Mouse (Mus musculus) cerebellum, adult 2 months (tissue): ENCODE results near the gene Tspan14. TPM values are rescaled to one million over a fixed set of nuclear protein-coding genes. Genes with fewer than 3 reads are reported as not detected.

Source experiments
- DNase-seq, 2 experiments: peaks; one replicate each; pipeline ENCODE4 v3.0.0; 2021
- H3K27ac ChIP-seq: fragments of 200-500 bp; 2 replicates; pipeline ENCODE4 v1.5.1; 2012; ENCODE audit warnings: low read length, control low read depth, inconsistent platforms; ENCODE audit not compliant: insufficient read depth
- H3K27me3 ChIP-seq: fragments of 200-500 bp; 2 replicates; pipeline ENCODE4 v1.6.1; 2012; ENCODE audit warnings: inconsistent platforms, mild to moderate bottlenecking, low read length, moderate library complexity; ENCODE audit not compliant: control insufficient read depth, insufficient read depth
- H3K4me1 ChIP-seq: fragments of 200-500 bp; 2 replicates; pipeline ENCODE4 v1.6.1; 2011; ENCODE audit warnings: low read length; ENCODE audit not compliant: control insufficient read depth, insufficient read depth
- H3K4me3 ChIP-seq: fragments of 200-500 bp; replicated peaks from 2 replicates; pipeline ENCODE3; 2011; ENCODE audit warnings: mild to moderate bottlenecking, low read depth, low read length, control low read depth; ENCODE audit not compliant: insufficient read depth
- CTCF ChIP-seq: fragments of 200-500 bp; IDR thresholded peaks from 2 replicates; pipeline ENCODE4 v1.5.1; 2011; ENCODE audit warnings: low read depth, mild to moderate bottlenecking, control low read depth, low read length, moderate library complexity, borderline replicate concordance; ENCODE audit not compliant: insufficient read depth
- POLR2A ChIP-seq: fragments of 200-500 bp; IDR thresholded peaks from 2 replicates; pipeline ENCODE4 v1.6.1; 2011; ENCODE audit warnings: low read length, control low read depth, borderline replicate concordance; ENCODE audit not compliant: insufficient read depth
- WGBS: fragments of 180-500 bp; shearing (Covaris S2); methylation state at CpG from one replicate; pipeline ENCODE4 v1.1.7; 2018; 5-methylcytosine and 5-hydroxymethylcytosine counted together
- polyA plus RNA-seq: library from polyadenylated mRNA; depleted of rRNA; stranded (reverse); fragments of >200 nt; gene quantifications from 2 replicates; pipeline ENCODE4 v1.2.3, GENCODE M21; 2012

Tspan14 gene
- polyA plus RNA-seq, 1 experiment = 39.6 TPM

DNA sequence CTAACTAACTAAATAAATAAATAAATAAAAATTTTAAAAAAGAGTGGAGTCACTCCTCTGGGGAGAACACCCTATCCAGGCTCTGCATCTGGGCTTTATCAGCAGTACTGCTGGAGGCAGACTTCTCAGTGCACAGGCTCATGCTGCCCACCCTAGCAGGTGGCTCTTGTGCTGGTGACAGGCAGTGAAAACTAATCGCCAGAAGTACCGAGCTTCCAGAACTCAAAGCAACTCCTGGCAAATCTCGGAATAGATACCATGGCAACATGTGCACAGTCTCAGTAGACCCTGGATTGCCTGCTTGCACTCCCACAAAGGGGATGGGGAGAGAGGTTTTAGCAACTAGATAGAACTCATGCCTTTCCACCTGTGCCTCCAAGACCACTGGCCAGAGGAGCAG is 40.3 kb upstream of the Tspan14 start:
- WGBS = 64% methylated on average over 3 of the region's 3 CpGs
- Histone ChIP-seq H3K4me3 (no peak overlapping the region), H3K4me1 (no peaks in the 10 kb centered on the region; the same call in 1 of the 2 replicates), H3K27ac (no peak overlapping the region), H3K27me3 (no peaks in the 10 kb centered on the region)
- TF ChIP-seq POLR2A (no peak), CTCF (no peak)
- DNase-seq = no peak

DNA sequence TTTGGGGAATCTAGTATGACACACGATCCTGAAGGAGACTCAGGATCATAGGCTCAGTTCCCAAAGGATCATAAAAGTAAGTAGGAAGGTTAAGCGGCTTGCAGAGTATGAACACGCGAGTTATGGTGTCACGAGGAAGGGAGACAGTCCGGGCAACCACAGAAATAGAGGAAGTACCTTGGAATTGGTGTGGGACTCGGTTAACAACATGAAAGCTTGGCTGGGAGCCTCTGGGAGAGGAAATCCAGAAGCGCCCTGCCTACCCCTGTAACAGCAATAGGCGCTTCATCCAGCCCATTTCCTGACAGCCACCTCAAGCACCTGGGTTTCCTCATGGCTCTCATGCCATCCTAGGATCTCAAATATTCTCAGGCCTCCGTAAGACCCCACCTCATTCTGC is 39.7 kb upstream of the Tspan14 start:
- DNase-seq = no peak
- Histone ChIP-seq H3K4me1 (no peaks in the 10 kb centered on the region; the same call in 1 of the 2 replicates), H3K27me3 (no peaks in the 10 kb centered on the region), H3K4me3 (no peak overlapping the region), H3K27ac (no peak overlapping the region)
- TF ChIP-seq CTCF (no peak), POLR2A (no peak)
- WGBS = 90% methylated on average over 10 of the region's 10 CpGs

DNA sequence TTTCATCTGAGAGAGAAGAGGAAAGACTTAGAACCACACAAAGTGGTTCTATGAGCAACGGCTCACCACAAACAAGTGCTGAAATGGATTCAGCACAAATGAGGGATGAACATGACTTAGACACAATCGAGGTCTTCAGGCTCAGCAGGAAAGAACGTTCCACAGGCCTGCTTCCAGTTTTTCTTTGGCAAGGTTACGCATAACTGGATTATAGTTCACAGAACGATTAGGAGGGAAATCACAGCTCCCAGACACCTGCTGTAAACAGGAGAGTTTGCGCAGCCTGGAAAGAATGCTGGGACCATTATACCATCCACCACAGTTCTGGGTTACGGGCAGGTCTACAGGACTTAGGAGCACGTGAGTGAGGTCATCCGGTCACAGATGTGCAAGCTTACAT is 39.1 kb upstream of the Tspan14 start:
- Histone ChIP-seq H3K27me3 (no peaks in the 10 kb centered on the region), H3K27ac (no peak overlapping the region), H3K4me1 (no peaks in the 10 kb centered on the region; the same call in 1 of the 2 replicates), H3K4me3 (no peak overlapping the region)
- DNase-seq = no peak
- TF ChIP-seq CTCF = no peak
- TF ChIP-seq POLR2A = no peak
- 39% methylated on average over 9 of the region's 9 CpGs for WGBS

DNA sequence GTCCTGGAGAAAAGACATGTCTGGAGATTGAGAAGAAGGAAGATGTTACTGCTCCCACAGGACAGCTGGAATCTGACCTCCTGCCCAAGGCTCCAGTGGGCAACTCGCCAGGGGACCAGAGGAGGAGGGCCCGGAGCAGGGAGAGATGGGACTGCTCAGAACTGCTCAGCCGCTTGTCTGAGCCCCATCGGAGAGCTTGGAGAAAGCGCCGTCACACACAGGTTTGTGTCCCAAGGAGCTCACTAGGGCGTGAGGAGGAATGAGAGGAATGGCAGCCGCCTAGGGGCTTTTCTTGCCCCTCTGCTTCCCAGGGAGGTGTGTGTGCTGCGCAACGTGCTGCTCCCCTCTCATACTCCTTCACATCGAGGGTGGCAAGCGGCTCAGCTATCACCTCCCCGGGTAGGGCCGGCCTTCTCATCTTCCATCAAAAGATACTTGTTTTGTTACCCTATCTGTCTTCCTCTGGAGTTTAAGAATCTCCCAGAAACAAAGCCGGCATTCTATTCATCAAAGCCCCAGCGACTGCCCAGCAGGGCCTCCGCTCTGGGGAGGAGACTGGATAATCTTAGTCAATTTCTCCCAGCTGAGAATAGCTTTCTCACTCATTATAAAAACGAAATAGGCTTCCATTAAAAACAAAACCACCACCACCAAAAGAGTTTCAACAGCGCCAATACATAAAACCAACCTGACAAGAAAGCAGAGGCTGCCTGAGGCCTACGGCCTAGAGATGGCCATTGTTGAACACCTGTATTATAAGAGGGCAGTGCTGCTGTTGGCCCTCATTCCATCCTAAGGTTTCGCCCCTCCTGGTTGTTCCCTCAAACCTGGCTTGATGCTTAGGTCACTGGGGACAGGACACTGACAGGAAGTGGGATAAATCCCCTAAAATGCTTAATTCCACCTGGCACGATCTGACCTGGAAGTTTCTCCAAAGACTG is 37.9 kb upstream of the Tspan14 start:
- Histone ChIP-seq H3K27ac (no peak overlapping the region), H3K4me3 (no peak overlapping the region), H3K27me3 (no peaks in the 10 kb centered on the region), H3K4me1 (no peaks in the 10 kb centered on the region; the same call in 1 of the 2 replicates)
- DNase-seq = no peak
- WGBS = 52% methylated on average over 22 of the region's 22 CpGs
- TF ChIP-seq POLR2A (no peak), CTCF (no peak)

DNA sequence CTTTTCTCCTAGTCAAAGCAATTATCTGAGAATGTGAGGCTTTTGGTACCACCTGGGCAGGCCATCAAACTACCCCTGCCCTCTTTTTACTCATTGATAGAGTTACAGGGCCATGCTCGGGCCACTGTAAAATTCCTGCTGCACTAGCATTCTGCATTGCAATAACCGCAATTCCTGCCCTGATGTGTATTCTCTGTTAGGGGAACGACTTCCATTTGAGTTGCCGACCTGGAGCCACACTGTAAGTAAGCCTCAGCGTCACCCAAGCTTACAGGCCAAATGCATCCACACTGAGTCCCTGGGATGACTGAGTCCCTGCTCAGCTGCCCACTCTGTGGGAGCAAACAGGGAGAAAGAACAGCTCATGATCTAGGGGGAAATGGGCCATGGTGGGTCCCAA is 35.0 kb upstream of the Tspan14 start:
- H3K27ac ChIP-seq = no peak overlapping the region
- no peak overlapping the region for H3K4me3 ChIP-seq
- no peak for DNase-seq
- H3K27me3 ChIP-seq = no peaks in the 10 kb centered on the region
- TF ChIP-seq CTCF (no peak), POLR2A (no peak)
- WGBS = 95% methylated on average over 5 of the region's 5 CpGs
- no peaks in the 10 kb centered on the region for H3K4me1 ChIP-seq

DNA sequence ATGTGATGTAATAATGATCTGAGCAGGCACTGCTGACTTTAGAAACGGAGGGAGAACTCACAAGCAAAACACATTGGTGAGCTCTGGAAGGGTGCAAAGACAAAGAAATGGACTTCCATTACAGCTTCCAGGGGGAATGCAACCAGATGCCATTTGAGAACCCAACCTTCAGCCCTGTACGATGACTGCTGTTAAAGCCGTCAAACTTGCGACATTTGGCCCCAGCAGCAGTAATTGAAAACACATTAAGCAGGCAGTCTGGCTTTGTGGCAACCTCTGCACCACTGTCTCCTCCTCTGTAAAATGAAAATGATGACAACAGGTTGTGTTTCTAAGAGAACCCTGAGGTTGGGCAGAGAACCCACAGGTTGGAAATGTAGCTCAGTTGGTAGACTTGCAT is 34.2 kb upstream of the Tspan14 start:
- DNase-seq = no peak
- 90% methylated on average over 4 of the region's 4 CpGs for WGBS
- no peaks in the 10 kb centered on the region for H3K4me1 ChIP-seq
- H3K27ac ChIP-seq = no peak overlapping the region
- no peaks in the 10 kb centered on the region for H3K27me3 ChIP-seq
- no peak overlapping the region for H3K4me3 ChIP-seq
- TF ChIP-seq POLR2A (no peak), CTCF (no peak)

DNA sequence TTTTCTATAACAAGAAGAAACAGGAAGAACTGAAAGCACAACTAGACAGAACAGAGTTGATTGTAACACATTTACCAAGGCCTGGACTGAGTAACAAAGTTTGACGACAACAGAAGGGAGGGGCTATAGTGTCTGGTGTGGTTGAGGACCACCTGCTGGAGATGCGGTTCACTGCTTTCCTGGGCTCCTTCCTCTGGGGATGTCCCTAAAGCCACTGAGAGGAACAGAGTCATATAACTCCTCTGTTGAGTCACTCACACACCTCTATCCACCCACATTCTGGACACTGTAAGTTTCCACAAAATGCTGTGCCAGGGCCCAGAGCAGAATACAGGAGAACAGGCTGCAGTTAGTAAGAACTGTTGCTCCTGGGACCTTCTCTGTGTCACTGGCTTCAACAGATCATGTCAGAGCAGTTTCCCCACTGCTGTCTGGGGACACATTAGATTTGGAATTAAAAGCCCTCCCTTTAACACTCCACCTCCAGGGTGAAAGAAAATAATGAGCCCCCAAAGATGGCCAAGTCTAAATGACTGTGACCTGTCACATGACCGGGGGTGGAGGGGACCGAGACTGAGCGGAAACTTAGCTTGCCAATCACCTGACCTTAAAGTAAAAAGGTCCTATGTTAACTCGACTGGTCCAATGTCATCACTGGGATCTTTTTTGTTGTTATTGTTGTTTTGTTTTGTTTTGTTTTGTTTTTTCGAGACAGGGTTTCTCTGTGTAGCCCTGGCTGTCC is 33.5 kb upstream of the Tspan14 start:
- Histone ChIP-seq H3K27ac (no peak overlapping the region), H3K4me3 (no peak overlapping the region), H3K27me3 (no peaks in the 10 kb centered on the region), H3K4me1 (no peaks in the 10 kb centered on the region)
- TF ChIP-seq POLR2A (no peak), CTCF (no peak)
- no peak for DNase-seq
- WGBS = 77% methylated on average over 7 of the region's 7 CpGs
